Mouse (Mus musculus) liver, embryonic 11.5 days (tissue): ENCODE measurements around the gene Rgs12. TPM values are rescaled to one million over a fixed set of nuclear protein-coding genes. Genes with fewer than 3 reads are reported as not detected.

ENCODE experiments used
- ATAC-seq: fragments of 200-750 bp; cut with Nextera tagmentation; replicated peaks from 2 replicates; pipeline ENCODE4 v1.8.0; 2017; ENCODE audit warnings: moderate number of reproducible peaks, mild to moderate bottlenecking, moderate TSS enrichment, moderate library complexity; ENCODE audit not compliant: low FRiP score
- DNase-seq: peaks from one replicate; pipeline ENCODE4 v3.0.0-alpha.2; 2017; ENCODE audit warnings: low spot score
- H3K27ac ChIP-seq: fragments of 300-500 bp; sonication (generic); 2 replicates; pipeline ENCODE4 v1.5.1; 2014; ENCODE audit warnings: mild to moderate bottlenecking, low read depth, low read length, control low read depth
- H3K27me3 ChIP-seq: fragments of 300-500 bp; sonication (generic); replicated peaks from 2 replicates; pipeline ENCODE4 v1.6.1; 2014; ENCODE audit warnings: low read length, mixed read lengths; ENCODE audit not compliant: control insufficient read depth, insufficient read depth
- H3K36me3 ChIP-seq: fragments of 300-500 bp; sonication (generic); 2 replicates; pipeline ENCODE4 v1.6.1; 2014; ENCODE audit warnings: mild to moderate bottlenecking, low read length, moderate library complexity, mixed read lengths; ENCODE audit not compliant: control insufficient read depth, insufficient read depth
- H3K4me1 ChIP-seq: fragments of 300-500 bp; sonication (generic); replicated peaks from 2 replicates; pipeline ENCODE4 v1.6.1; 2014; ENCODE audit warnings: low read length, mixed read lengths; ENCODE audit not compliant: control insufficient read depth, insufficient read depth
- H3K4me2 ChIP-seq: fragments of 300-500 bp; sonication (generic); 2 replicates; pipeline ENCODE4 v1.6.1; 2014; ENCODE audit warnings: mild to moderate bottlenecking, control low read depth, moderate library complexity
- H3K4me3 ChIP-seq: fragments of 300-500 bp; sonication (generic); 2 replicates; pipeline ENCODE4 v1.5.1; 2014; ENCODE audit warnings: low read depth, low read length, control low read depth
- H3K9ac ChIP-seq: fragments of 300-500 bp; sonication (generic); 2 replicates; pipeline ENCODE4 v1.6.1; 2014; ENCODE audit warnings: low read depth, low read length, control low read depth
- H3K9me3 ChIP-seq: fragments of 300-500 bp; sonication (generic); 2 replicates; pipeline ENCODE4 v1.6.1; 2016; ENCODE audit warnings: low read length, inconsistent platforms, mixed read lengths; ENCODE audit not compliant: control insufficient read depth
- WGBS: fragments of 180-500 bp; shearing (Covaris S2); extraction: QIAGEN DNeasy Blood & Tissue Kit; methylation state at CpG from one replicate; pipeline ENCODE4 v1.1.7; 2014; 5-methylcytosine and 5-hydroxymethylcytosine counted together
- polyA plus RNA-seq: library from polyadenylated mRNA; unstranded; fragments of >200 nt; fragmentation: Nextera tagmentation; extraction: Ambion mirVana; gene quantifications from 2 replicates; pipeline ENCODE4 v1.2.1, GENCODE M21; 2014

Rgs12 gene
- polyA plus RNA-seq, 1 experiment from 2014 or later, result 38.8 TPM

GRCm38 (mm10) chr5:34924519-34924918, 24.7 kb upstream of the Rgs12 start:
- Histone ChIP-seq H3K27me3 (no peaks in the 10 kb centered on the region), H3K4me1 (peaks cover 16% of the 10 kb centered on the region), H3K36me3 (peaks cover 4% of the 10 kb centered on the region; the same call in 1 of the 2 replicates), H3K9ac (no peak overlapping the region), H3K4me3 (no peak overlapping the region), H3K4me2 (no peak overlapping the region), H3K9me3 (no peaks in the 10 kb centered on the region), H3K27ac (peak overlapping the region; percentile 50)
- DNase-seq (no peak), ATAC-seq (peak; percentile 35; the same call in 1 of the 2 replicates)
- WGBS, result 83% methylated on average over 7 of the region's 7 CpGs

- WGBS, result 90% methylated on average over 4 of the region's 4 CpGs
- Histone ChIP-seq H3K4me3 (no peak overlapping the region), H3K4me1 (peaks cover 33% of the 10 kb centered on the region), H3K9me3 (no peaks in the 10 kb centered on the region), H3K36me3 (peaks cover 2% of the 10 kb centered on the region; the same call in 1 of the 2 replicates), H3K27ac (no peak overlapping the region), H3K4me2 (no peak overlapping the region), H3K27me3 (no peaks in the 10 kb centered on the region), H3K9ac (no peak overlapping the region)
- ATAC-seq (no peak), DNase-seq (no peak)
Observed at GRCm38 (mm10) chr5:34927648-34928047, 21.6 kb upstream of the Rgs12 start.

GRCm38 (mm10) chr5:34930151-34930975, 18.9 kb upstream of the Rgs12 start:
- ATAC-seq, result peak; percentile 89
- Histone ChIP-seq H3K4me2 (peak overlapping the region; percentile 25), H3K36me3 (peaks cover 2% of the 10 kb centered on the region; the same call in 1 of the 2 replicates), H3K9me3 (no peaks in the 10 kb centered on the region), H3K4me3 (no peak overlapping the region), H3K4me1 (peaks cover 21% of the 10 kb centered on the region), H3K27ac (peak overlapping the region; percentile 66), H3K27me3 (no peaks in the 10 kb centered on the region), H3K9ac (0 out of 2 replicates have a peak overlapping the region, but pooled peaks have one; percentile 23)
- no peak for DNase-seq
- 56% methylated on average over 9 of the region's 9 CpGs for WGBS

DNA sequence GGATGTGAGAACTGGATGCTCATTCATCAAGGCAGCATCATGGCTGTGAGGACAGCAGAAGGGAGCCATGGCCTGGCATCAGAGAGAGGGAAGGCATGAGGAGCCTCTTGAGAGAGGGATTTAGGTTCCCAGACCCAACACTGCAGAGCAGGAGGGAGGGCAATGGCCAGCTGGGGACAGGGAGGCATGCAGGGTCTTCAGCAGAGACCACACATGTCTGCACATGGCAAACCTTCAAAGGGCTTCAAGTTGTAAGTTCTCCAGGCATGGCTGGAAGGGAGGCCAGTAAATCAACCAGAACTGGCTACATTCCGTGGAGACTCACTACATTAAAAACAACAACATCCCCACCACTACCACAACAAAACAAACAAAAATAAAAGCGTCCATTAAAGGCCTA, 18.2 kb upstream of the Rgs12 start:
- Histone ChIP-seq H3K9ac (0 out of 2 replicates have a peak overlapping the region, but pooled peaks have one; percentile 23), H3K36me3 (no peaks in the 10 kb centered on the region), H3K9me3 (no peaks in the 10 kb centered on the region), H3K4me3 (no peak overlapping the region), H3K27me3 (no peaks in the 10 kb centered on the region), H3K4me1 (peaks cover 21% of the 10 kb centered on the region), H3K4me2 (peak overlapping the region; percentile 25; the same call in 1 of the 2 replicates), H3K27ac (peak overlapping the region; percentile 40)
- ATAC-seq (no peak), DNase-seq (no peak)
- 74% methylated on average over 2 of the region's 2 CpGs for WGBS

DNA sequence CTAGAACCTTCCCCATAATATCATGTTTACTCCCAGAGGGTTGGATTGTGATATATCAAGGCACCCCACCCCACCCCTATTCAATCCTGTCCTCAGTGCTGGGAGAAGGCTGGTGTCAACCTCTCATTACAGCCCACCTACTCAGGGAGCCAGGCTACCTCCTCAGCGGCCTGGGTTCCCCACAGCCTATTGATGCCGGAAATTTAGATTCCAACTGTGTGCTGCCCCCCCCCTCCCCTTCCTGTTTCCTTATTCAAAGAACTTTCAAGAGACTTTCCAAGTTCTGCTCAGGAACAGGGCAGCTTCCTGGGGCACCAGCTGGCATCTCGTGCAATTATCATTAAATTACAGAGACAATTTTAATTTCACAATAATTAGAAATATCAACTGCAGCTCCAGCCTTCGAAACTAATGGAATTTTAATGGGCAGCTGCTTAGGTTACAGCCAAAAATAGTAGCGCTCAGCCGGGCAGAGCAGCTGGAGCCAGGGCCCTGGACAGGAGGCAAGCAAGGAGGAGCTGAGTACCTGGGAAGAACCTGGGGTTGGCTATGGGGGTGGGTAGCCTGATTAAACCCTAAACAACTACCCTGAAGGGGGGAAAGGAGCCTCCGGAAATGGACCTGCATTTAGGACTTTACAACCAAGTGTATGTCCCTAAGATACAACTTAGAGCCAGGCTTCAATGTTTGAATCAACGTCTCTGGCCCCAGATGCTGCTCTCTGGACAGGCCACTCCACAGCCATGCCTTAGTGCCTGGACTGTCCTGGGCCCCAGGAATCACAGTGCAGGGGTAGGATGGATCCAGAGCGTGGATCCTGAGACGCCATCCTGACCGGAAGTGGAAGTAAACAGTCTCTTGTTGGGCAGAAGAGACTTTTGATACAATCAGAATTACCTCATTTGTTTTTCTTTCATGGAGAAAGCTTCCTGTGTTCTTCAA, 17.5 kb upstream of the Rgs12 start:
- peaks cover 21% of the 10 kb centered on the region for H3K4me1 ChIP-seq
- no peaks in the 10 kb centered on the region for H3K9me3 ChIP-seq
- peak overlapping the region; percentile 21; the same call in 1 of the 2 replicates for H3K27ac ChIP-seq
- no peak for DNase-seq
- H3K9ac ChIP-seq, result no peak overlapping the region
- no peak for ATAC-seq
- no peak overlapping the region for H3K4me3 ChIP-seq
- no peaks in the 10 kb centered on the region for H3K27me3 ChIP-seq
- WGBS, result 63% methylated on average over 11 of the region's 11 CpGs
- H3K4me2 ChIP-seq, result no peak overlapping the region
- H3K36me3 ChIP-seq, result no peaks in the 10 kb centered on the region

GRCm38 (mm10) chr5:34932458-34932806, 16.8 kb upstream of the Rgs12 start:
- no peak overlapping the region for H3K4me3 ChIP-seq
- H3K9me3 ChIP-seq, result no peaks in the 10 kb centered on the region
- 55% methylated on average over 4 of the region's 4 CpGs for WGBS
- H3K36me3 ChIP-seq, result no peaks in the 10 kb centered on the region
- H3K9ac ChIP-seq, result no peak overlapping the region
- no peak for ATAC-seq
- H3K4me1 ChIP-seq, result peaks cover 21% of the 10 kb centered on the region
- H3K4me2 ChIP-seq, result no peak overlapping the region
- H3K27ac ChIP-seq, result no peak overlapping the region
- no peak for DNase-seq
- H3K27me3 ChIP-seq, result no peaks in the 10 kb centered on the region

DNA sequence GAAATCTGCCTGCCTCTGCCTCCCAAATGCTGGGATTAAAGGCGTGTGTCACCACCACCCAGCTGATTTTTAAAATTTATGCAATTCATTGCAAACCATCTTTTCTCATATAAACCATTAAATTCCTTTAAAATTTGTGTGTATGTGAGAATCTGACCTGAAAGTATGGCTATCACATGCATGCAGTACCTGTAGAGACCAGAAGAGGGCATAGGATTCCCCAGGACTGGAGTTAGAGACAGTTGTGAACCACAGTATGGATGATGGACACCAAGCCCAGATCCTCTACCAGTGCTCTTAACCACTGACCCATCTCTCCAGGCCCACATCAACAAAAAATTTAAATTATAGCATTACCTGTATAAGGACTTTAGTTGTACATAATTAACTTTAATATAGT, 15.8 kb upstream of the Rgs12 start:
- H3K27me3 ChIP-seq, result no peaks in the 10 kb centered on the region
- H3K27ac ChIP-seq, result no peak overlapping the region
- WGBS, result 84% methylated on average over 1 of the region's 1 CpGs
- H3K9ac ChIP-seq, result no peak overlapping the region
- H3K9me3 ChIP-seq, result no peaks in the 10 kb centered on the region
- H3K36me3 ChIP-seq, result no peaks in the 10 kb centered on the region
- H3K4me2 ChIP-seq, result no peak overlapping the region
- no peak for ATAC-seq
- DNase-seq, result no peak
- H3K4me3 ChIP-seq, result no peak overlapping the region
- H3K4me1 ChIP-seq, result peaks cover 21% of the 10 kb centered on the region

GRCm38 (mm10) chr5:34941710-34942470, 7.4 kb upstream of the Rgs12 start:
- Histone ChIP-seq H3K27ac (no peak overlapping the region), H3K9me3 (no peaks in the 10 kb centered on the region), H3K36me3 (no peaks in the 10 kb centered on the region), H3K27me3 (no peaks in the 10 kb centered on the region), H3K4me3 (no peak overlapping the region), H3K4me1 (peaks cover 13% of the 10 kb centered on the region), H3K9ac (no peak overlapping the region), H3K4me2 (no peak overlapping the region)
- DNase-seq (no peak), ATAC-seq (no peak)
- 74% methylated on average over 10 of the region's 10 CpGs for WGBS
